Mouse (Mus musculus): Measurements from ENCODE around the gene Mast1. TPM values are rescaled to one million over a fixed set of nuclear protein-coding genes. Genes with fewer than 3 reads are reported as not detected.

The Mast1 gene
- polyA plus RNA-seq (2014; fragmentation: Illumina TruSeq; extraction: RNeasy Lipid Tissue Mini Kit (QIAGEN cat#74804); ENCODE audit: low replicate concordance): not detected

GRCm38 (mm10) chr8:84936962-84937546, at the start of gene Mast1:
Gene Mast1, minus strand, starts transcription at chr8:84937359.

DNA sequence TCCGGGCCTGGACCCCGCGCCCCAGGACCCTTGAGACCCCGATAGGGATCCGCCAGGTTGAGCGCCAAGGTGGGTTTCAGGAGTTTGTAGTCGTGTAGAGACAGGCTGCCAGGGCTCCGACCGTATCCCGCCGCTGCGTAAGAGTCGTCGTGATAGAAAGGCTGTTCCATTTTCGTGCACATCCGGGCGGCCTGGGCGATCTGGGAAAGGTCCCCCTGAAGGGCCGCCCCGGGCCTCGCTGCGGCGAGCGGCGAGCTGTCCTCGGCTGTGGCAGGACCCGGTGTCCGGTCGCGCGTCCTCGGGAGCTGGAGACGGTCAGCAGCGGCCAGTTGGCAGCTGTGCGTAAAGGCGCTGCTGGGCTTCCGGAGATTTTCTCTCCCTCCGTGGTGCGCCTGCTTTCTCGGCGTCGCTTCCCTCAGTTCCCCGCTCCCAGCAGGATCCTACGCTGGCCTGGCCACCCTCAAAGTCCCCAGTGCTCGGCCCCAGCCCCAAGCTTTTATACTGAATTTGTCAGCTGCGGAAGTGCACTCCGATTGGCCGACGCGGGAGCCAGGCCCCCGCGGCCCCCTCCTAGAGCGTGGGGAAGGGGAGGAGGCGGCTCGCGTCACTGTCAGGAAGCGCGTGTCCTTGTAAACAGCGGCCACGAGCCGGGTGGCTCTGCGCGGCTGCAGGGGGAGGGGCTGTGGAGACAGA, 41.2 kb upstream of the Mast1 start, which contains the start of gene Junb:
Junb (minus strand) TSS at position 471 of the 693 bp plus-strand sequence.

GRCm38 (mm10) chr8:84969241-84970134, 32.3 kb upstream of the Mast1 start, which contains the start of the genes Gm49661, Prdx2 and Rnaseh2a:
Gene Gm49661, minus strand, starts transcription at chr8:84969433.
Gene Prdx2, plus strand, starts transcription at chr8:84969587.
Gene Rnaseh2a, minus strand, starts transcription at chr8:84969767.

GRCm38 (mm10) chr8:84946528-84947240, 9.5 kb upstream of the Mast1 start, which contains the start of gene Rtbdn:
Gene Rtbdn, plus strand, starts transcription at chr8:84946991.

GRCm38 (mm10) chr8:84908421-84909161, 28.6 kb downstream of the Mast1 start, which contains the start of gene Dnase2a:
Gene Dnase2a, plus strand, starts transcription at chr8:84908560.

GRCm38 (mm10) chr8:84901752-84902151, 35.4 kb downstream of the Mast1 start, which contains the start of gene Klf1:
Gene Klf1, plus strand, starts transcription at chr8:84901928.

DNA sequence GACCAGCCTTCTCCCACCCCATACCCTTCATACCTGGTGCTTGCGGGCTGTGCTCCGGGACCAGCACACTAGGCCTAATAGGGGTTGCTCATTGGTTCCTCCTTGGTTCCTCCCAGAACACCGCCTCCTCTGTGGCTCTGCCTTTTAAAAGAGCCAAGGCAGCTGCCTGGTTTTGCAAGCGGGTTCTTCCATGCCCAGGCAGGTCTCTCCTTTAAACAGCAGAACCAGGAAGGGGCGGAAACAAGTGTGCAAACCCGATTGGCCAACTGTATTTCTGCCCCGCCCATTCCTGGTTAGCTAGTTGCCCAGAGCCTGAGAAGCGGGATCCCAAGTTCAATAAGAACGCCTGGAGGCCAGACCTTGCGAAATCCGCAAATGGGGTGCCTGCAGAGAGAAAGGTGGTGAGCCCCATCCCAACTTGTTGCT, 43.4 kb downstream of the Mast1 start, which contains the start of gene Gcdh:
Gcdh (minus strand) TSS at position 213 of the 426 bp plus-strand sequence.

DNA sequence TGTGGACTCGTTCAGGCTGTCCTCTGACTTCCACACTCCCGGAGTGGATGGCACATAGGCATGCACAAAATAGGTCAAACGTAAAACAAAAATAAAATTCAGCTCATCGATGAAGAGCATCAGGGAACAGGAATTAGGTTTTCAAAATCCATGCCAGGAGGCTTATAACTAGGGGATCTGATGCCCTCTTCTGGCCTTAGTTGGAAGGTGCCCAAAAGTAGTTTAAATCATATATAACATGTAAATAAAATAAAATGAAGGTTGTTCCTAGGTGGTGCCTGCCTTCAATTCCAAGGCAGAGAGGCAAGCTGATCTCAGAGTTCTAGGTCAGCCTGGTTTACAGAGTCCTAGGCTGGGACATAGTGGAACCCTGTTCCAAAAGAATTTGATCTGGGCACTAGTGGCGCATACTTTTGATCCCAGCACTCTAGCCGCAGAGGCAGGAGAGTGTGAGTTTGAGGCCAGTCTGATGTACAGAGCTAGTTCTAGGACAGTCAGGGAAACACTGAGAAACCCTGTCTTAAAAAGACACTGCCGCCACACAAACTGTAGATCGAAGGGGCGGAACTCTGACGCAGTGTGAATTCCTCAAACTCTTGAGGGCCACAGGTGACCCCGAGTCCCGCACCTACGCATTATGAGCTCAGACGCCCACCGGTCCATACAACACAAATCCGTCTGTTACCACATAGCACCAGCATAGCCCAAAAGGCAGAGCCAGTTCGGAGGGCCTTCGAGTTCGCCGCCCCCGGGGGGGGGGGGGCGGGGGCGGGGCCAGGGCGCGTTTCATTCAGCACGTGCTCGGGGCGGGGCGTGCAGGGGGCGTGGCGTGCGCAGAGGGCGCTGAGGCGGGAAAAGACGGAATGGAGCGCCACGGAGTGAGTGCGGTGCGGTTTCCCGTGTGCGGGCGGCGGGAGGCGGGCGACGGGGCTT, 65.5 kb downstream of the Mast1 start, which contains the start of gene Syce2:
Syce2 (plus strand) TSS at position 736 of the 933 bp plus-strand sequence.

Other genes with a start within 250 kb of the Mast1 start
- gene Nacc1, start 249.5 kb downstream of the Mast1 start, polyA plus RNA-seq (2014; fragmentation: Illumina TruSeq; extraction: RNeasy Lipid Tissue Mini Kit (QIAGEN cat#74804); ENCODE audit: low replicate concordance): 0.56 TPM
- gene Lyl1, start 235.9 kb downstream of the Mast1 start, polyA plus RNA-seq (2014; fragmentation: Illumina TruSeq; extraction: RNeasy Lipid Tissue Mini Kit (QIAGEN cat#74804); ENCODE audit: low replicate concordance): not detected
- gene G430095P16Rik, start 214.4 kb downstream of the Mast1 start, polyA plus RNA-seq (2014; fragmentation: Illumina TruSeq; extraction: RNeasy Lipid Tissue Mini Kit (QIAGEN cat#74804); ENCODE audit: low replicate concordance): not detected
- gene Nfix, start 137.0 kb downstream of the Mast1 start, polyA plus RNA-seq (2014; fragmentation: Illumina TruSeq; extraction: RNeasy Lipid Tissue Mini Kit (QIAGEN cat#74804); ENCODE audit: low replicate concordance): 6.2 TPM
- 0.89 TPM for gene Dand5, start 114.5 kb downstream of the Mast1 start, polyA plus RNA-seq (2014; fragmentation: Illumina TruSeq; extraction: RNeasy Lipid Tissue Mini Kit (QIAGEN cat#74804); ENCODE audit: low replicate concordance)
- gene Gadd45gip1, start 105.8 kb downstream of the Mast1 start, polyA plus RNA-seq (2014; fragmentation: Illumina TruSeq; extraction: RNeasy Lipid Tissue Mini Kit (QIAGEN cat#74804); ENCODE audit: low replicate concordance): not detected
- 1.3 TPM for gene Rad23a, start 96.7 kb downstream of the Mast1 start, polyA plus RNA-seq (2014; fragmentation: Illumina TruSeq; extraction: RNeasy Lipid Tissue Mini Kit (QIAGEN cat#74804); ENCODE audit: low replicate concordance)
- gene Calr, start 90.4 kb downstream of the Mast1 start, polyA plus RNA-seq (2014; fragmentation: Illumina TruSeq; extraction: RNeasy Lipid Tissue Mini Kit (QIAGEN cat#74804); ENCODE audit: low replicate concordance): 432 TPM
- 1.9 TPM for gene Farsa, start 80.4 kb downstream of the Mast1 start, polyA plus RNA-seq (2014; fragmentation: Illumina TruSeq; extraction: RNeasy Lipid Tissue Mini Kit (QIAGEN cat#74804); ENCODE audit: low replicate concordance)
- gene Syce2, start 65.2 kb downstream of the Mast1 start, polyA plus RNA-seq (2014; fragmentation: Illumina TruSeq; extraction: RNeasy Lipid Tissue Mini Kit (QIAGEN cat#74804); ENCODE audit: low replicate concordance): 10.3 TPM
- 33.1 TPM for gene Gcdh, start 43.4 kb downstream of the Mast1 start, polyA plus RNA-seq (2014; fragmentation: Illumina TruSeq; extraction: RNeasy Lipid Tissue Mini Kit (QIAGEN cat#74804); ENCODE audit: low replicate concordance)
- gene Klf1, start 35.4 kb downstream of the Mast1 start, polyA plus RNA-seq (2014; fragmentation: Illumina TruSeq; extraction: RNeasy Lipid Tissue Mini Kit (QIAGEN cat#74804); ENCODE audit: low replicate concordance): not detected
- gene Dnase2a, start 28.8 kb downstream of the Mast1 start, polyA plus RNA-seq (2014; fragmentation: Illumina TruSeq; extraction: RNeasy Lipid Tissue Mini Kit (QIAGEN cat#74804); ENCODE audit: low replicate concordance): 3.7 TPM
- not detected for gene Rtbdn, start 9.6 kb upstream of the Mast1 start, polyA plus RNA-seq (2014; fragmentation: Illumina TruSeq; extraction: RNeasy Lipid Tissue Mini Kit (QIAGEN cat#74804); ENCODE audit: low replicate concordance)
- not detected for gene Gm49661, start 32.1 kb upstream of the Mast1 start, polyA plus RNA-seq (2014; fragmentation: Illumina TruSeq; extraction: RNeasy Lipid Tissue Mini Kit (QIAGEN cat#74804); ENCODE audit: low replicate concordance)
- gene Prdx2, start 32.2 kb upstream of the Mast1 start, polyA plus RNA-seq (2014; fragmentation: Illumina TruSeq; extraction: RNeasy Lipid Tissue Mini Kit (QIAGEN cat#74804); ENCODE audit: low replicate concordance): 14.6 TPM
- 1.1 TPM for gene Rnaseh2a, start 32.4 kb upstream of the Mast1 start, polyA plus RNA-seq (2014; fragmentation: Illumina TruSeq; extraction: RNeasy Lipid Tissue Mini Kit (QIAGEN cat#74804); ENCODE audit: low replicate concordance)
- 1.7 TPM for gene Junb, start 41.4 kb upstream of the Mast1 start, polyA plus RNA-seq (2014; fragmentation: Illumina TruSeq; extraction: RNeasy Lipid Tissue Mini Kit (QIAGEN cat#74804); ENCODE audit: low replicate concordance)
- gene Hook2, start 53.2 kb upstream of the Mast1 start, polyA plus RNA-seq (2014; fragmentation: Illumina TruSeq; extraction: RNeasy Lipid Tissue Mini Kit (QIAGEN cat#74804); ENCODE audit: low replicate concordance): 34.3 TPM
- not detected for gene Best2, start 77.2 kb upstream of the Mast1 start, polyA plus RNA-seq (2014; fragmentation: Illumina TruSeq; extraction: RNeasy Lipid Tissue Mini Kit (QIAGEN cat#74804); ENCODE audit: low replicate concordance)
- 3.8 TPM for gene Asna1, start 87.9 kb upstream of the Mast1 start, polyA plus RNA-seq (2014; fragmentation: Illumina TruSeq; extraction: RNeasy Lipid Tissue Mini Kit (QIAGEN cat#74804); ENCODE audit: low replicate concordance)
- gene Trir, start 89.5 kb upstream of the Mast1 start, polyA plus RNA-seq (2014; fragmentation: Illumina TruSeq; extraction: RNeasy Lipid Tissue Mini Kit (QIAGEN cat#74804); ENCODE audit: low replicate concordance): 5.6 TPM
- 3.5 TPM for gene Tnpo2, start 99.6 kb upstream of the Mast1 start, polyA plus RNA-seq (2014; fragmentation: Illumina TruSeq; extraction: RNeasy Lipid Tissue Mini Kit (QIAGEN cat#74804); ENCODE audit: low replicate concordance)
- gene Fbxw9, start 122.7 kb upstream of the Mast1 start, polyA plus RNA-seq (2014; fragmentation: Illumina TruSeq; extraction: RNeasy Lipid Tissue Mini Kit (QIAGEN cat#74804); ENCODE audit: low replicate concordance): 1.4 TPM
- gene Gm5741, start 130.6 kb upstream of the Mast1 start, polyA plus RNA-seq (2014; fragmentation: Illumina TruSeq; extraction: RNeasy Lipid Tissue Mini Kit (QIAGEN cat#74804); ENCODE audit: low replicate concordance): not detected
- 17.0 TPM for gene Dhps, start 134.4 kb upstream of the Mast1 start, polyA plus RNA-seq (2014; fragmentation: Illumina TruSeq; extraction: RNeasy Lipid Tissue Mini Kit (QIAGEN cat#74804); ENCODE audit: low replicate concordance)
- 3.7 TPM for gene Wdr83os, start 143.4 kb upstream of the Mast1 start, polyA plus RNA-seq (2014; fragmentation: Illumina TruSeq; extraction: RNeasy Lipid Tissue Mini Kit (QIAGEN cat#74804); ENCODE audit: low replicate concordance)
- 2.0 TPM for gene Wdr83, start 143.9 kb upstream of the Mast1 start, polyA plus RNA-seq (2014; fragmentation: Illumina TruSeq; extraction: RNeasy Lipid Tissue Mini Kit (QIAGEN cat#74804); ENCODE audit: low replicate concordance)
- gene Man2b1, start 145.9 kb upstream of the Mast1 start, polyA plus RNA-seq (2014; fragmentation: Illumina TruSeq; extraction: RNeasy Lipid Tissue Mini Kit (QIAGEN cat#74804); ENCODE audit: low replicate concordance): 3.0 TPM
- 3.0 TPM for gene Zfp791, start 185.7 kb upstream of the Mast1 start, polyA plus RNA-seq (2014; fragmentation: Illumina TruSeq; extraction: RNeasy Lipid Tissue Mini Kit (QIAGEN cat#74804); ENCODE audit: low replicate concordance)
- gene Cks1brt, start 214.6 kb upstream of the Mast1 start, polyA plus RNA-seq (2014; fragmentation: Illumina TruSeq; extraction: RNeasy Lipid Tissue Mini Kit (QIAGEN cat#74804); ENCODE audit: low replicate concordance): not detected